Mouse (Mus musculus) midbrain, embryonic 11.5 days (tissue): ENCODE data around the gene Dnase2b. TPM values are rescaled to one million over a fixed set of nuclear protein-coding genes. Genes with fewer than 3 reads are reported as not detected.

Source experiments
- ATAC-seq: fragments of 200-750 bp; cut with Nextera tagmentation; 2 replicates; pipeline ENCODE4 v1.8.0; 2017; ENCODE audit warnings: moderate TSS enrichment, moderate library complexity; ENCODE audit not compliant: low FRiP score
- DNase-seq: peaks from one replicate; pipeline ENCODE4 v3.0.0; 2015; ENCODE audit warnings: low spot score; ENCODE audit errors: missing footprints
- H3K27ac ChIP-seq: fragments of 300-500 bp; sonication (generic); 2 replicates; pipeline ENCODE4 v1.5.1; 2014; ENCODE audit warnings: low read depth, low read length
- H3K27me3 ChIP-seq: fragments of 300-500 bp; sonication (generic); 2 replicates; pipeline ENCODE4 v1.6.1; 2014; ENCODE audit warnings: mild to moderate bottlenecking, low read length, moderate library complexity, mixed read lengths; ENCODE audit not compliant: control insufficient read depth, insufficient read depth
- H3K36me3 ChIP-seq: fragments of 300-500 bp; sonication (generic); 2 replicates; pipeline ENCODE4 v1.6.1; 2014; ENCODE audit warnings: mild to moderate bottlenecking, low read length, moderate library complexity, mixed read lengths; ENCODE audit not compliant: control insufficient read depth, insufficient read depth
- H3K4me1 ChIP-seq: fragments of 300-500 bp; sonication (generic); 2 replicates; pipeline ENCODE4 v1.6.1; 2014; ENCODE audit warnings: low read length; ENCODE audit not compliant: control insufficient read depth, insufficient read depth
- H3K4me2 ChIP-seq: fragments of 300-500 bp; sonication (generic); 2 replicates; pipeline ENCODE4 v1.6.1; 2014; ENCODE audit warnings: mild to moderate bottlenecking, moderate library complexity
- H3K4me3 ChIP-seq: fragments of 300-500 bp; sonication (generic); 2 replicates; pipeline ENCODE4 v1.5.1; 2014; ENCODE audit warnings: low read depth, low read length
- H3K9ac ChIP-seq: fragments of 300-500 bp; sonication (generic); 2 replicates; pipeline ENCODE4 v1.6.1; 2014; ENCODE audit warnings: low read length
- H3K9me3 ChIP-seq: fragments of 300-500 bp; sonication (generic); 2 replicates; pipeline ENCODE4 v1.6.1; 2016; ENCODE audit warnings: low read length; ENCODE audit not compliant: control insufficient read depth
- whole genome bisulfite sequencing: fragments of 180-500 bp; shearing (Covaris S2); extraction: QIAGEN DNeasy Blood & Tissue Kit; methylation state at CpG from one replicate; pipeline ENCODE4 v1.1.7; 2014; 5-methylcytosine and 5-hydroxymethylcytosine counted together
- polyA plus RNA-seq: library from polyadenylated mRNA; unstranded; fragments of >200 nt; fragmentation: Nextera tagmentation; extraction: Ambion mirVana; gene quantifications from 2 replicates; pipeline ENCODE4 v1.2.1, GENCODE M21; 2014

Dnase2b gene
- polyA plus RNA-seq, 1 experiment from 2014 or later: not detected

DNA sequence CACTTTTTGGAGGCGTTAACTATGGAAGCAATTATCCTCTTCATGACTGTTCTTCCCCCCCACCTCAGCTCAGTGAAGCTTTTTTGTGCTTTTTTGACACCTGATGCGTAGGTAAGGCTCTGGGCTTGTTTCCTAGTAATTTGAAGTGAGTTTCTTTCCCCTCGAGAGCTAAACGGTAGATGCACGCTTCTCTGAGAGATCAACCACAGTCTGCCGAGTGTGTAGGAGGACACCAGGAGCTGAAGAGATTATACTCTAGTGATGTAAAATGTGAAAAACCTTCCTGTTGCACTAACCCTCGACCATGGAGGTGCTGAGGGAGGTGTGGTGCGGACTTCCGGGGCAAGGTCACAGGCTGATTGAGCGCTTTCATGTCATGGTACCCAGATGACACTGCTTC, 4.7 kb upstream of the Dnase2b start:
- Histone ChIP-seq H3K27me3 (no peaks in the 10 kb centered on the region), H3K4me1 (no peaks in the 10 kb centered on the region), H3K27ac (no peak overlapping the region), H3K4me2 (no peak overlapping the region), H3K4me3 (no peak overlapping the region), H3K9ac (no peak overlapping the region), H3K36me3 (no peaks in the 10 kb centered on the region), H3K9me3 (no peaks in the 10 kb centered on the region)
- DNase-seq: no peak
- ATAC-seq: no peak
- WGBS: 91% methylated on average over 10 of the region's 10 CpGs

DNA sequence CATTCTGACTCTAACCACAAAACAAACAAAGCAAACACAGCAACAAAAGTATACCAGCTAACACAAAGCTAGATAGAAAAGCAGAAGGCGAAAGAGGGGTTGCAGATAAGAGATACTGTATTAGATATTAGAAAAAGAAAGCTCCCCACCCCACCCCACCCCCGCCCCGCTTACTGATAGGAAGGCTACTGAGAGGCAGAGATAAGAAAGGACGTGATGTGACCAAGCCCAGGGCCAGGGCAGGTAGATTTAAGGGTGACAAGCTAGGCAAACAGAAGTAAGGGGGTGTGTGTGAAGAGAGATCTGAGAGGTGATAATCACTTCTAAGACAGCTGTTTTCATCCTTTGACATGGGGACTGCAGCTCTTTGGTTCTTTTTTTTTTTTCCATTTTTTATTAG, 3.0 kb upstream of the Dnase2b start:
- Histone ChIP-seq H3K9me3 (no peaks in the 10 kb centered on the region), H3K27me3 (no peaks in the 10 kb centered on the region), H3K4me1 (no peaks in the 10 kb centered on the region), H3K9ac (no peak overlapping the region), H3K27ac (no peak overlapping the region), H3K4me2 (no peak overlapping the region), H3K36me3 (no peaks in the 10 kb centered on the region), H3K4me3 (no peak overlapping the region)
- WGBS: 83% methylated on average over 4 of the region's 4 CpGs
- DNase-seq (no peak), ATAC-seq (no peak)

DNA sequence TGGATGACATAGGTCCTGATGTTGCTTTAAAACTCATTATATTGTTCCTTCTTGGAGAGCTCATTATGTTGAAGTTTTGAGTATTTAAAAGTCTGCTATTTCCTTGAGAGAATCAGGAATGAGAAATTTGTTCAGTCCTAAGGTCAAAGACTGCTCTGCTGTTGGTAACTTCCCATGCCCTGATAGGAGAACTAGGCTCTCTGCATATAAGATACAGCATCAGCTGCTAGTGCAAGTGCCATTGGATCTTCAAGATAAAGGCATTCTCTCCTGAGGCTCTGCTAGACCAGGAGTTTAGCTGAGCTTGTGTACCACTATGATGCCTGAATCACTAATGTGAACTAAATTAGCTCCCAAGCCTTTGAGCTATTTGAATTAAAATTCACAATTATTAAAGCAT, 2.5 kb upstream of the Dnase2b start:
- Histone ChIP-seq H3K9ac (no peak overlapping the region), H3K4me2 (no peak overlapping the region), H3K4me3 (no peak overlapping the region), H3K9me3 (no peaks in the 10 kb centered on the region), H3K4me1 (no peaks in the 10 kb centered on the region), H3K27ac (no peak overlapping the region), H3K27me3 (no peaks in the 10 kb centered on the region), H3K36me3 (no peaks in the 10 kb centered on the region)
- ATAC-seq (no peak), DNase-seq (no peak)

DNA sequence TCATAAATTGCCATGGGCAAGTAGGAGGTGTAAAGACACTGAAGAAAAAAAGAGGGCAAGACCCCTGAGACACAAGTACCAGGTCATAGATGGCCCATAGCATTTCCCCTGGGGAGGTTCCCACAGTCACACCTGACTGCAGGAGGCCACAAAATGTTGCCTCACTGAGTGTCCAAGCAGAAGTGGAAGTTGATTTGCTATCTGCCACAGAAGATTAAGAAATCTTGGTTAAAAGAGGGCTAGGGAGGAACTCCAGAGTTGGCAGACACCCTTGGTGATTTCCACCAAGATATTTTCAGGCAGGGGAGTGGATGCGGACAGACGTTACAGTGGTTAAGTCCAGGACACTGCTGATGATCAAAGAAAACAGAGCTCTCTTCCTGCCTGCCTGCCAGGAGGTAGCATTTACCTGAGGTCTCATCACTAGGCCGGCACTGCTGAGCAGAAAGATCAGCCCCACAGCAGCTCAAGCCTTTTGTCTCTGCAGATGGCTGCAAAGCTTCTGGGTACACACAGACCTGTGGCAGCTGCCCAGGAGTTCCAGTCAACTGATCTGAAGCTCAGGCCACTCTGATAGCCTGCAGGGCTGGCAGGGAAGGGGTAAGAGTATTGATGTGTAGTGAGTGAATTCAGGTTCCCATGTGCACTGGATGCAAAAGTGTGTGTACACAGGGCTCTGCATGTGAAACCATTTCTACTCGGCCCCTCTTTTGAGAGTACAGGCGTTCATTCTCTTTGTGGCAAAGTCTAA, 1.3 kb upstream of the Dnase2b start:
- Histone ChIP-seq H3K4me3 (no peak overlapping the region), H3K27ac (no peak overlapping the region), H3K36me3 (no peaks in the 10 kb centered on the region), H3K27me3 (no peaks in the 10 kb centered on the region), H3K4me2 (no peak overlapping the region), H3K9ac (no peak overlapping the region), H3K4me1 (no peaks in the 10 kb centered on the region), H3K9me3 (no peaks in the 10 kb centered on the region)
- DNase-seq: no peak
- WGBS: 75% methylated on average over 5 of the region's 5 CpGs
- ATAC-seq: no peak

DNA sequence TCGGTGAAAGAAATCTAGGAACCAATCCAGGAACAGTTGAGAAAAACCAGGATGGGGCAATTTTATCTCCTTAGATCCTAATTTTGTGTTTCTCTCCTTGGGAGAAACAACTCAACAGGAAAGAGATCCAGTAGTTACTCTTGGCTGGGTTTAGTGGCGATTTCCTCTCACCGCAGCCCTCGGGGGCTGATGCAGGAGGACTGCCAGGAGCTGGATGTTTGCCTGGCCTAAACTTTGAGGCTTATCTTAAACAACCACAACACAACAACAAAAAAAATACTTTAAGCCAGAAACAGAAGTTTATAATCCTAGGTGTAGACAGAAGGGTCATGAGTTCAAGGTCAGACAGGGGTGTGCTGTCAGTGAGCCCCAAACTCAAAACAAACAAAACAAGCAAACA, 3.6 kb downstream of the Dnase2b start:
- WGBS: 92% methylated on average over 4 of the region's 4 CpGs
- ATAC-seq: no peak
- Histone ChIP-seq H3K36me3 (no peaks in the 10 kb centered on the region), H3K9ac (no peak overlapping the region), H3K27ac (no peak overlapping the region), H3K4me3 (no peak overlapping the region), H3K9me3 (no peaks in the 10 kb centered on the region), H3K4me2 (no peak overlapping the region), H3K4me1 (no peaks in the 10 kb centered on the region), H3K27me3 (no peaks in the 10 kb centered on the region)
- no peak for DNase-seq

DNA sequence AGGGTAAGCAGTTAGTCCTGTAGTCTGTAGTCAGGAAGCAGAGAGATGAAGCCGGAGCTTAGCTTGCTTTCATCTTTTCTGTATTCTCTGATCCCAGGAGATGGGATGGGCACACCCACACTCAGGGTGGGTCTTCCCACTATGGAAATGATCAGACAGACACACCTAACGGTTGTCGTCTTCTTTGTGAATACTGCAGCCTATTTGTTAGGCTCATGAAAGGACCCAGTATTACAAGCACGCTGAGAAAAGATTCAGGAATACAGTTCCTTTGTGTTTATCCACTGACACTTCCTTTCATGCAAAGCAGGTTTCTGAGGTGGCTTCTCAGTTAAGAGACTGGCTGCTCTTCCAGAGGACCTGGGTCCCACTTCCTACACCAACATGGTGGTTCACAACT, 4.1 kb downstream of the Dnase2b start:
- H3K9me3 ChIP-seq: no peaks in the 10 kb centered on the region
- DNase-seq: no peak
- H3K4me2 ChIP-seq: no peak overlapping the region
- H3K36me3 ChIP-seq: no peaks in the 10 kb centered on the region
- no peak overlapping the region for H3K4me3 ChIP-seq
- no peaks in the 10 kb centered on the region for H3K4me1 ChIP-seq
- no peaks in the 10 kb centered on the region for H3K27me3 ChIP-seq
- no peak overlapping the region for H3K9ac ChIP-seq
- no peak overlapping the region for H3K27ac ChIP-seq
- ATAC-seq: no peak
- WGBS: 79% methylated on average over 4 of the region's 4 CpGs

DNA sequence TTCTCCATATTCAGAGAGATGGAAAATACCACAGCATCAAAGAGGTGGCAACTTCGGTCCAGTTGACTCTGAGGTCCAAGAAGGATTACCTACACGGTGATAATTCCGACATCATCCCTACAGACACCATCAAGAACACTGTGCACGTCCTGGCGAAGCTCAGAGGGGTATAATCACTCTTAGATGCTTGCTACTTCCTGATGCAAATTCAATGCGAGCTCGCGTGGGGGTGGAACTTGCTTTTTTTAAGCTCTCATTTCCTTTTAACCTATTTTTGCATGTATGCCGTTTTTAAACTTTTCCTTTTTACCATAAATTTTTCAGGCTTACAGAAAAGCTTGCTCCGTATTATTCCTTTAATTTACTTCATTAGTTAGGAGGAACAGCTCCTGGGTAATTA, 5.1 kb downstream of the Dnase2b start:
- DNase-seq (no peak), ATAC-seq (no peak)
- 85% methylated on average over 10 of the region's 10 CpGs for WGBS

DNA sequence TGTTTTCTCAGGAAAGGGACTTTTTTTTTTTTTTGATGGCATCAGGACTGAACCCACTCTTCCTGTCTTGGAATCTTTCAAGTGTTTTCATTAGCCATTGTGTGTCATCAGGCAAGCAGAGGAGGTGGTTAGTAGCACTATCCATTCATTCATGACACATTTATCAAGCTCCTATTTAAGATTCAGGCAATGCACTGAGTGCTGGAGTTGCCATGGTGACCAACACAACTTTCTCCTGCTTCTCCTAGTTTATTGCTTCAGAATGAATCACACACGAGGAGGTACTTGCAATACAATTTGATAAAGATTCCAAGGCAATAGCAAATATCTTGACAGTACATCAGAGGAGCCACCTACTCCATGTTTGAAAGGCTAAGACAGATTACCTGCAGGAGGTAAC, 8.0 kb downstream of the Dnase2b start:
- Histone ChIP-seq H3K27ac (no peak overlapping the region), H3K9me3 (no peaks in the 10 kb centered on the region), H3K4me3 (no peak overlapping the region), H3K9ac (no peak overlapping the region), H3K4me2 (no peak overlapping the region), H3K27me3 (no peaks in the 10 kb centered on the region), H3K4me1 (no peaks in the 10 kb centered on the region), H3K36me3 (no peaks in the 10 kb centered on the region)
- WGBS: 40% methylated on average over 1 of the region's 1 CpGs
- ATAC-seq (no peak), DNase-seq (no peak)

More for the DNA sequence above, 5.1 kb downstream of the Dnase2b start:
- Histone ChIP-seq H3K27ac (no peak overlapping the region), H3K4me2 (no peak overlapping the region), H3K36me3 (no peaks in the 10 kb centered on the region), H3K27me3 (no peaks in the 10 kb centered on the region), H3K9me3 (no peaks in the 10 kb centered on the region), H3K4me3 (no peak overlapping the region), H3K9ac (no peak overlapping the region), H3K4me1 (no peaks in the 10 kb centered on the region)

DNA sequence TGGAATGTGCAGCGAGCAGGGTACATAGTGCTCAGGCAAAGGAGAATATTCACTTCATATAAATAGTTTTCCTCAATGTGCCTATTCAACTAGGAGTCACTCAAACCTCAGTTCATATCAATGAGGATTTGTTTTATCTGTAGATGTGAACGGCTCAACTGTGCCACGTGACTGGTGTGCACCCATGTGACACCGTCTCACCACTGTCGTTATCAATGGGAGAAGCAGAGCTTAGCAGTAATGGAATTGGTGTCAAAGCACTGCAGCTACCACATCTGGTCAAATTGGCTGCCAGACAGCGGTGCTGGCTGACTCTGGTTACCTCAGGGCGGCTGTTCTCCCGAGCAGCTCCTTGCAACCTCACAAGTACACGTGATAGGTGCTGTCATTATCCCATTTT, 10.7 kb downstream of the Dnase2b start:
- Histone ChIP-seq H3K4me1 (no peaks in the 10 kb centered on the region), H3K27ac (no peak overlapping the region), H3K27me3 (no peaks in the 10 kb centered on the region), H3K9ac (no peak overlapping the region), H3K4me2 (no peak overlapping the region), H3K4me3 (no peak overlapping the region), H3K36me3 (no peaks in the 10 kb centered on the region), H3K9me3 (no peaks in the 10 kb centered on the region)
- DNase-seq (no peak), ATAC-seq (no peak)
- WGBS: 88% methylated on average over 9 of the region's 9 CpGs
